Mouse (Mus musculus): ENCODE measurements around the gene Cd164l2. TPM values are rescaled to one million over a fixed set of nuclear protein-coding genes. Genes with fewer than 3 reads are reported as not detected.

The Cd164l2 gene
- polyA plus RNA-seq, 1 experiment, result 0.22 TPM

GRCm38 (mm10) chr4:133204379-133204778 is 7.6 kb upstream of the Cd164l2 start:
- no peaks in the 10 kb centered on the region for H3K36me3 ChIP-seq (ENCODE audit: control insufficient read depth, insufficient read depth)
- no peak overlapping the region for H3K4me3 ChIP-seq
- no peaks in the 10 kb centered on the region for H3K27me3 ChIP-seq (ENCODE audit: control insufficient read depth, insufficient read depth, insufficient read length)
- TF ChIP-seq E2F4 (IDR thresholded peaks at IDR 0.05; ENCODE audit: insufficient read depth) (no peak), MAX (IDR thresholded peaks at IDR 0.05; ENCODE audit: low read depth) (no peak), MYOD1 (IDR thresholded peaks at IDR 0.05; ENCODE audit: control insufficient read depth in 1 of 3, insufficient read length in 2 of 3, low read depth in 2 of 3) (no peak), REST (IDR thresholded peaks at IDR 0.05; ENCODE audit: insufficient read depth, insufficient read length) (no peak), POLR2A (IDR thresholded peaks at IDR 0.05; ENCODE audit: insufficient read length, low read depth) (no peak), POLR2AphosphoS2 (IDR thresholded peaks at IDR 0.05; ENCODE audit: insufficient read length, low read depth) (peak; percentile 48), CEBPB (IDR thresholded peaks at IDR 0.05; ENCODE audit: insufficient read depth, poor library complexity, severe bottlenecking) (no peak), TCF3 (IDR thresholded peaks at IDR 0.05; ENCODE audit: insufficient read length, low read depth) (no peak)
- no peak overlapping the region for H3ac ChIP-seq (ENCODE audit: control insufficient read depth, insufficient read length)
- H3K4me2 ChIP-seq (ENCODE audit: low read depth), result no peak overlapping the region
- H3K79me2 ChIP-seq (ENCODE audit: control insufficient read depth, insufficient read depth), result no peaks in the 10 kb centered on the region

- Histone ChIP-seq H3K79me2 (ENCODE audit: control insufficient read depth, insufficient read depth) (no peaks in the 10 kb centered on the region), H3K4me3 (no peak overlapping the region), H3K4me2 (ENCODE audit: low read depth) (no peak overlapping the region), H3K36me3 (ENCODE audit: control insufficient read depth, insufficient read depth) (no peaks in the 10 kb centered on the region), H3ac (ENCODE audit: control insufficient read depth, insufficient read length) (no peak overlapping the region), H3K27me3 (ENCODE audit: control insufficient read depth, insufficient read depth, insufficient read length) (no peaks in the 10 kb centered on the region)
- TF ChIP-seq USF1 (IDR thresholded peaks at IDR 0.05; ENCODE audit: low read depth) (no peak), MAX (IDR thresholded peaks at IDR 0.05; ENCODE audit: low read depth) (no peak), TCF3 (IDR thresholded peaks at IDR 0.05; ENCODE audit: insufficient read length, low read depth) (no peak), REST (IDR thresholded peaks at IDR 0.05; ENCODE audit: insufficient read depth, insufficient read length) (no peak), SRF (IDR thresholded peaks at IDR 0.05; ENCODE audit: control insufficient read depth, insufficient read length, low read depth) (no peak), MYOG (IDR thresholded peaks at IDR 0.05; ENCODE audit: control insufficient read depth in 1 of 3, insufficient read depth in 1 of 3, insufficient read length in 2 of 3, low read depth in 2 of 3) (no peak), CEBPB (IDR thresholded peaks at IDR 0.05; ENCODE audit: insufficient read depth, poor library complexity, severe bottlenecking) (no peak), E2F4 (IDR thresholded peaks at IDR 0.05; ENCODE audit: insufficient read depth) (no peak), MYOD1 (IDR thresholded peaks at IDR 0.05; ENCODE audit: control insufficient read depth in 1 of 3, insufficient read length in 2 of 3, low read depth in 2 of 3) (no peak), POLR2AphosphoS2 (IDR thresholded peaks at IDR 0.05; ENCODE audit: insufficient read length, low read depth) (no peak), TCF12 (IDR thresholded peaks at IDR 0.05; ENCODE audit: insufficient read depth, poor library complexity, severe bottlenecking) (no peak), POLR2A (IDR thresholded peaks at IDR 0.05; ENCODE audit: insufficient read length, low read depth) (no peak)
Measured at GRCm38 (mm10) chr4:133209366-133209765, 2.6 kb upstream of the Cd164l2 start.

GRCm38 (mm10) chr4:133210023-133210787 is 1.7 kb upstream of the Cd164l2 start:
- no peaks in the 10 kb centered on the region for H3K27me3 ChIP-seq (ENCODE audit: control insufficient read depth, insufficient read depth, insufficient read length)
- TF ChIP-seq MYOG (IDR thresholded peaks at IDR 0.05; ENCODE audit: control insufficient read depth in 1 of 3, insufficient read depth in 1 of 3, insufficient read length in 2 of 3, low read depth in 2 of 3) (no peak), POLR2A (IDR thresholded peaks at IDR 0.05; ENCODE audit: insufficient read length, low read depth) (no peak), E2F4 (IDR thresholded peaks at IDR 0.05; ENCODE audit: insufficient read depth) (no peak), MAX (IDR thresholded peaks at IDR 0.05; ENCODE audit: low read depth) (no peak), CEBPB (IDR thresholded peaks at IDR 0.05; ENCODE audit: insufficient read depth, poor library complexity, severe bottlenecking) (no peak), MYOD1 (IDR thresholded peaks at IDR 0.05; ENCODE audit: control insufficient read depth in 1 of 3, insufficient read length in 2 of 3, low read depth in 2 of 3) (peak in 1 of 3 experiments; percentile 30), TCF12 (IDR thresholded peaks at IDR 0.05; ENCODE audit: insufficient read depth, poor library complexity, severe bottlenecking) (no peak), USF1 (IDR thresholded peaks at IDR 0.05; ENCODE audit: low read depth) (no peak)
- H3ac ChIP-seq (ENCODE audit: control insufficient read depth, insufficient read length), result no peak overlapping the region
- no peak overlapping the region for H3K4me3 ChIP-seq
- no peak overlapping the region for H3K4me2 ChIP-seq (ENCODE audit: low read depth)
- no peaks in the 10 kb centered on the region for H3K79me2 ChIP-seq (ENCODE audit: control insufficient read depth, insufficient read depth)
- H3K36me3 ChIP-seq (ENCODE audit: control insufficient read depth, insufficient read depth), result no peaks in the 10 kb centered on the region

DNA sequence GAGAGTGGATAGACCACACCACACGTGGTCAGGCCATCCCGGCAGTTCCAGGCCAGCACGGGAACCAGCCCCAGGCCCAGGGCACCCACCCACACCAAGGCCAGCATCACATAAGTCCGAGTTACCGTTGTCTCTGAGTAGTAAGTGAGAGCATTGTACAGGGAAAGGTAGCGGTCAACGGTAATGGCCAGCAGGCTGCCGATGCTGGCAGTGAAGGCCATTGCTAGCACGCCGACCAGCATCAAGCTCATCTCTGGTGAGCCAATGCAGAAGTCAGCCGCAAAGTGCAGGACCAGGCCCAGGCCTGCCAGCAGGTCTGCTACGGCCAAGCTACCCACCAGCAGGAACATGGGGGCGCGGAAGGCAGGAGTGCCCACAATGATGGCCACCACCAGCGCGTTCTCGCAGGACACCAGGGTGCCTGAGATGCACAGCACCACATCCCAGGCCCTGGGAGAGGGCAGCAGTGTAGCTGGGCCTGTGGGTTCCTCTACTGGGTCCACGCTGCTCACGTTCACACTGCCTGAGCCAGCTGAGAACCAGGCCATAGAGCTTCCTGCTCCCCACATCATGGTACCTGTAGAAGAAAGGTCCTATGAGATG is 1.0 kb upstream of the Cd164l2 start:
- no peak overlapping the region for H3K4me2 ChIP-seq (ENCODE audit: low read depth)

More for the DNA sequence above, 1.0 kb upstream of the Cd164l2 start:
- Histone ChIP-seq H3K4me3 (no peak overlapping the region), H3ac (ENCODE audit: control insufficient read depth, insufficient read length) (no peak overlapping the region), H3K79me2 (ENCODE audit: control insufficient read depth, insufficient read depth) (no peaks in the 10 kb centered on the region), H3K27me3 (ENCODE audit: control insufficient read depth, insufficient read depth, insufficient read length) (no peaks in the 10 kb centered on the region), H3K36me3 (ENCODE audit: control insufficient read depth, insufficient read depth) (no peaks in the 10 kb centered on the region)
- TF ChIP-seq POLR2AphosphoS2 (IDR thresholded peaks at IDR 0.05; ENCODE audit: insufficient read length, low read depth), result no peak
- no peak for TF ChIP-seq E2F4 (IDR thresholded peaks at IDR 0.05; ENCODE audit: insufficient read depth)
- no peak for TF ChIP-seq TCF3 (IDR thresholded peaks at IDR 0.05; ENCODE audit: insufficient read length, low read depth)
- no peak for TF ChIP-seq REST (IDR thresholded peaks at IDR 0.05; ENCODE audit: insufficient read depth, insufficient read length)
- TF ChIP-seq SRF (IDR thresholded peaks at IDR 0.05; ENCODE audit: control insufficient read depth, insufficient read length, low read depth), result no peak
- TF ChIP-seq MYOG (IDR thresholded peaks at IDR 0.05; ENCODE audit: control insufficient read depth in 1 of 3, insufficient read depth in 1 of 3, insufficient read length in 2 of 3, low read depth in 2 of 3), result no peak
- TF ChIP-seq USF1 (IDR thresholded peaks at IDR 0.05; ENCODE audit: low read depth), result no peak
- TF ChIP-seq MYOD1 (IDR thresholded peaks at IDR 0.05; ENCODE audit: control insufficient read depth in 1 of 3, insufficient read length in 2 of 3, low read depth in 2 of 3), result no peak
- TF ChIP-seq POLR2A (IDR thresholded peaks at IDR 0.05; ENCODE audit: insufficient read length, low read depth), result no peak
- no peak for TF ChIP-seq MAX (IDR thresholded peaks at IDR 0.05; ENCODE audit: low read depth)
- TF ChIP-seq TCF12 (IDR thresholded peaks at IDR 0.05; ENCODE audit: insufficient read depth, poor library complexity, severe bottlenecking), result no peak
- no peak for TF ChIP-seq CEBPB (IDR thresholded peaks at IDR 0.05; ENCODE audit: insufficient read depth, poor library complexity, severe bottlenecking)

Measured in myocyte (in vitro differentiated cells).